Mouse (Mus musculus) embryonic facial prominence, embryonic 14.5 days (tissue): ENCODE measurements around the gene Atp5mpl. TPM values are rescaled to one million over a fixed set of nuclear protein-coding genes. Genes with fewer than 3 reads are reported as not detected.

Source experiments
- ATAC-seq: fragments of 200-750 bp; cut with Nextera tagmentation; 2 replicates; pipeline ENCODE4 v1.8.0; 2017; ENCODE audit warnings: low read depth, moderate number of reproducible peaks, moderate TSS enrichment
- DNase-seq: peaks from one replicate; pipeline ENCODE4 v3.0.0-alpha.2; 2015; ENCODE audit warnings: low spot score
- H3K27ac ChIP-seq: fragments of 300-500 bp; sonication (generic); replicated peaks from 2 replicates; pipeline ENCODE4 v1.5.1; 2014; ENCODE audit warnings: low read depth, mild to moderate bottlenecking, low read length, moderate library complexity
- H3K27me3 ChIP-seq: fragments of 300-500 bp; sonication (generic); replicated peaks from 2 replicates; pipeline ENCODE4 v1.6.1; 2014; ENCODE audit warnings: low read length; ENCODE audit not compliant: control insufficient read depth, insufficient read depth
- H3K36me3 ChIP-seq: fragments of 300-500 bp; sonication (generic); 2 replicates; pipeline ENCODE4 v1.6.1; 2014; ENCODE audit warnings: low read length, mixed read lengths; ENCODE audit not compliant: control insufficient read depth, insufficient read depth
- H3K4me1 ChIP-seq: fragments of 300-500 bp; sonication (generic); 2 replicates; pipeline ENCODE4 v1.6.1; 2014; ENCODE audit warnings: antibody characterized with exemption, low read length; ENCODE audit not compliant: control insufficient read depth, insufficient read depth
- H3K4me2 ChIP-seq: fragments of 300-500 bp; sonication (generic); 2 replicates; pipeline ENCODE4 v1.6.1; 2014; ENCODE audit warnings: low read depth, mild to moderate bottlenecking, low read length, moderate library complexity, mixed read lengths
- H3K4me3 ChIP-seq: fragments of 300-500 bp; sonication (generic); 2 replicates; pipeline ENCODE4 v1.5.1; 2014; ENCODE audit warnings: low read depth, mild to moderate bottlenecking, low read length
- H3K9ac ChIP-seq: fragments of 300-500 bp; sonication (generic); 2 replicates; pipeline ENCODE4 v1.6.1; 2014; ENCODE audit warnings: low read depth, mild to moderate bottlenecking, low read length, moderate library complexity, mixed read lengths
- H3K9me3 ChIP-seq: fragments of 300-500 bp; sonication (generic); 2 replicates; pipeline ENCODE4 v1.6.1; 2016; ENCODE audit warnings: low read length; ENCODE audit not compliant: control insufficient read depth
- WGBS: fragments of 180-500 bp; shearing (Covaris S2); extraction: QIAGEN DNeasy Blood & Tissue Kit; methylation state at CpG from one replicate; pipeline ENCODE4 v1.1.7; 2014; 5-methylcytosine and 5-hydroxymethylcytosine counted together
- polyA plus RNA-seq: library from polyadenylated mRNA; unstranded; fragments of >200 nt; fragmentation: Nextera tagmentation; extraction: Ambion mirVana; gene quantifications from 2 replicates; pipeline ENCODE4 v1.2.1, GENCODE M21; 2014

Gene Atp5mpl
- polyA plus RNA-seq, 1 experiment from 2014 or later = 799 TPM

GRCm38 (mm10) chr12:111986756-111987155, 20.0 kb upstream of the Atp5mpl start:
- no peak for DNase-seq
- Histone ChIP-seq H3K9ac (no peak overlapping the region; the same call in 1 of the 2 replicates), H3K4me3 (no peak overlapping the region), H3K4me2 (no peak overlapping the region), H3K27ac (no peak overlapping the region), H3K4me1 (no peaks in the 10 kb centered on the region), H3K27me3 (no peaks in the 10 kb centered on the region), H3K36me3 (no peaks in the 10 kb centered on the region), H3K9me3 (no peaks in the 10 kb centered on the region)
- 47% methylated on average over 9 of the region's 9 CpGs for WGBS
- no peak for ATAC-seq

- H3K4me3 ChIP-seq = no peak overlapping the region
- no peak for ATAC-seq
- H3K9me3 ChIP-seq = no peaks in the 10 kb centered on the region
- no peaks in the 10 kb centered on the region for H3K27me3 ChIP-seq
- WGBS = 68% methylated on average over 2 of the region's 2 CpGs
- DNase-seq = no peak
- H3K4me1 ChIP-seq = no peaks in the 10 kb centered on the region
- no peak overlapping the region for H3K9ac ChIP-seq
- no peak overlapping the region for H3K4me2 ChIP-seq
- H3K36me3 ChIP-seq = no peaks in the 10 kb centered on the region
- no peak overlapping the region for H3K27ac ChIP-seq
These were observed 16.4 kb upstream of the Atp5mpl start for GRCm38 (mm10) chr12:111983165-111983564.

GRCm38 (mm10) chr12:111981831-111982230, 15.1 kb upstream of the Atp5mpl start:
- no peaks in the 10 kb centered on the region for H3K36me3 ChIP-seq
- no peaks in the 10 kb centered on the region for H3K9me3 ChIP-seq
- H3K4me3 ChIP-seq = no peak overlapping the region
- 0 out of 2 replicates have a peak, but pooled peaks cover 6% of the 10 kb centered on the region for H3K4me1 ChIP-seq
- no peak overlapping the region for H3K9ac ChIP-seq
- H3K27ac ChIP-seq = no peak overlapping the region
- no peak for ATAC-seq
- DNase-seq = no peak
- H3K27me3 ChIP-seq = no peaks in the 10 kb centered on the region
- 58% methylated on average over 8 of the region's 8 CpGs for WGBS
- no peak overlapping the region for H3K4me2 ChIP-seq

- 0 out of 2 replicates have a peak, but pooled peaks cover 6% of the 10 kb centered on the region for H3K4me1 ChIP-seq
- H3K9ac ChIP-seq = no peak within 1 kb of the TSS
- no peak within 1 kb of the TSS for H3K27ac ChIP-seq
- DNase-seq (no peak), ATAC-seq (no peak)
- H3K4me3 ChIP-seq = no peak within 1 kb of the TSS
- no peaks in the 10 kb centered on the region for H3K27me3 ChIP-seq
- H3K9me3 ChIP-seq = no peaks in the 10 kb centered on the region
- no peak within 1 kb of the TSS for H3K4me2 ChIP-seq
- no peaks in the 10 kb centered on the region for H3K36me3 ChIP-seq
- 58% methylated on average over 6 of the region's 6 CpGs for WGBS
These were observed 14.2 kb upstream of the Atp5mpl start, which contains the start of gene Rd3l for GRCm38 (mm10) chr12:111980887-111981367. TSS of gene Rd3l (minus strand) at chr12:111981317.

- DNase-seq (no peak), ATAC-seq (no peak)
- Histone ChIP-seq H3K9ac (no peak overlapping the region), H3K4me3 (no peak overlapping the region), H3K4me1 (0 out of 2 replicates have a peak, but pooled peaks cover 6% of the 10 kb centered on the region), H3K9me3 (no peaks in the 10 kb centered on the region), H3K27me3 (no peaks in the 10 kb centered on the region), H3K4me2 (no peak overlapping the region), H3K27ac (no peak overlapping the region), H3K36me3 (no peaks in the 10 kb centered on the region)
- WGBS = 68% methylated on average over 6 of the region's 6 CpGs
These were observed 11.5 kb upstream of the Atp5mpl start for GRCm38 (mm10) chr12:111978274-111978673.

- Histone ChIP-seq H3K4me2 (no peak overlapping the region), H3K27ac (no peak overlapping the region), H3K9me3 (no peaks in the 10 kb centered on the region), H3K9ac (no peak overlapping the region), H3K4me3 (no peak overlapping the region), H3K36me3 (no peaks in the 10 kb centered on the region), H3K27me3 (no peaks in the 10 kb centered on the region), H3K4me1 (0 out of 2 replicates have a peak, but pooled peaks cover 6% of the 10 kb centered on the region)
- DNase-seq = peak; percentile 64
- ATAC-seq = peak; percentile 76
- WGBS = 31% methylated on average over 6 of the region's 6 CpGs
These were observed 10.4 kb upstream of the Atp5mpl start for GRCm38 (mm10) chr12:111977138-111977537.

GRCm38 (mm10) chr12:111974578-111974977, 7.8 kb upstream of the Atp5mpl start:
- no peak overlapping the region for H3K27ac ChIP-seq

GRCm38 (mm10) chr12:111972504-111972903, 5.7 kb upstream of the Atp5mpl start:
- Histone ChIP-seq H3K27me3 (no peaks in the 10 kb centered on the region), H3K4me1 (0 out of 2 replicates have a peak, but pooled peaks cover 6% of the 10 kb centered on the region), H3K36me3 (no peaks in the 10 kb centered on the region), H3K27ac (no peak overlapping the region), H3K9ac (no peak overlapping the region), H3K4me3 (no peak overlapping the region), H3K4me2 (no peak overlapping the region), H3K9me3 (no peaks in the 10 kb centered on the region)
- DNase-seq (no peak), ATAC-seq (no peak)
- 87% methylated on average over 10 of the region's 10 CpGs for WGBS

More at GRCm38 (mm10) chr12:111974578-111974977, 7.8 kb upstream of the Atp5mpl start:
- Histone ChIP-seq H3K9me3 (no peaks in the 10 kb centered on the region), H3K36me3 (no peaks in the 10 kb centered on the region), H3K27me3 (no peaks in the 10 kb centered on the region), H3K4me2 (no peak overlapping the region), H3K9ac (no peak overlapping the region), H3K4me3 (no peak overlapping the region), H3K4me1 (0 out of 2 replicates have a peak, but pooled peaks cover 6% of the 10 kb centered on the region)
- ATAC-seq (no peak), DNase-seq (no peak)
- 74% methylated on average over 6 of the region's 6 CpGs for WGBS

- Histone ChIP-seq H3K4me1 (peaks cover under 1% of the 10 kb centered on the region; the same call in 1 of the 2 replicates), H3K36me3 (no peaks in the 10 kb centered on the region), H3K27ac (no peak within 1 kb of the TSS), H3K9ac (no peak within 1 kb of the TSS), H3K27me3 (no peaks in the 10 kb centered on the region), H3K9me3 (no peaks in the 10 kb centered on the region), H3K4me2 (no peak within 1 kb of the TSS), H3K4me3 (no peak within 1 kb of the TSS)
- no peak for ATAC-seq
- WGBS = 85% methylated on average over 18 of the region's 18 CpGs
- no peak for DNase-seq
These were observed 4.5 kb upstream of the Atp5mpl start, which contains the start of gene Tdrd9 for GRCm38 (mm10) chr12:111971231-111971686. TSS of gene Tdrd9 (plus strand) at chr12:111971559.
